Mouse (Mus musculus): ENCODE results near the gene Smtnl1. TPM values are rescaled to one million over a fixed set of nuclear protein-coding genes. Genes with fewer than 3 reads are reported as not detected.
A peak's percentile ranks its signal among the peaks of the same experiment; 100 is the strongest.

The Smtnl1 gene
- polyA plus RNA-seq, 1 experiment from 2014 or later = not detected

DNA sequence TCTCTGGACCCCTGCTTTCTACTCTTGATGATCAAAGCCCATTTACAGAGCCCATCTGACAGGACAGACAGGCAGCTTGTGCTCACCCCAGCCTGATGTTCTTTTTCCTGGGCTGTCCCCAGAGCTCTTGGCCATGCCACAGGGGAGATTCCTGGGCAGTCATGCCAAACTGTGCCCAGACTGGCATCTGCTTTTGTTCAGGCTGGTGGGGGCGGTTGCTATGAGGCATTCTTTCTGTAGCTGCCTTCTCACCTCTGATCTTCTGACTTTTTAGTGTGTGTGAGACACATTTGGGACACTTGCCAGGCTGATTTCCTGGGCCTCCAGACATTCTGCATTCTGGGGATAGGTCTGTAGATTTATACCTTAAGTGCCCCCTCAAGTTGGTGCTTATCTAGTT lies 36.1 kb upstream of the Smtnl1 start:
- Histone ChIP-seq H3K4me2 (ENCODE audit: low read depth, low read length, severe bottlenecking) (no peak overlapping the region), H3K4me1 (replicated peaks; ENCODE audit: control insufficient read depth, insufficient read depth, low read length) (no peaks in the 10 kb centered on the region), H3K27ac (ENCODE audit: low read depth, low read length) (no peak overlapping the region), H3K9ac (ENCODE audit: low read length) (no peak overlapping the region), H3K27me3 (ENCODE audit: control insufficient read depth, insufficient read depth, low read length) (no peaks in the 10 kb centered on the region), H3K4me3 (ENCODE audit: low read depth, low read length) (no peak overlapping the region), H3K36me3 (ENCODE audit: control insufficient read depth, insufficient read depth, low read length) (no peaks in the 10 kb centered on the region; the same call in 1 of the 2 replicates), H3K9me3 (ENCODE audit: control insufficient read depth, low read length) (no peaks in the 10 kb centered on the region)
- no peak for DNase-seq (ENCODE audit: low spot score)
- 85% methylated on average over 1 of the region's 1 CpGs for WGBS
- ATAC-seq (replicated peaks; ENCODE audit: low FRiP score) = no peak

GRCm38 (mm10) chr2:84855732-84856131 lies 33.3 kb upstream of the Smtnl1 start:
- peaks cover 4% of the 10 kb centered on the region for H3K4me1 ChIP-seq (replicated peaks; ENCODE audit: control insufficient read depth, insufficient read depth, low read length)
- H3K9ac ChIP-seq (ENCODE audit: low read length) = no peak overlapping the region
- H3K4me3 ChIP-seq (ENCODE audit: low read depth, low read length) = no peak overlapping the region
- H3K27me3 ChIP-seq (ENCODE audit: control insufficient read depth, insufficient read depth, low read length) = no peaks in the 10 kb centered on the region
- H3K9me3 ChIP-seq (ENCODE audit: control insufficient read depth, low read length) = no peaks in the 10 kb centered on the region
- H3K36me3 ChIP-seq (ENCODE audit: control insufficient read depth, insufficient read depth, low read length) = no peaks in the 10 kb centered on the region; the same call in 1 of the 2 replicates
- H3K27ac ChIP-seq (ENCODE audit: low read depth, low read length) = no peak overlapping the region
- ATAC-seq (replicated peaks; ENCODE audit: low FRiP score) (peak; percentile 70), DNase-seq (ENCODE audit: low spot score) (peak; percentile 64)
- no peak overlapping the region for H3K4me2 ChIP-seq (ENCODE audit: low read depth, low read length, severe bottlenecking)
- 82% methylated on average over 2 of the region's 2 CpGs for WGBS

- Histone ChIP-seq H3K27me3 (ENCODE audit: control insufficient read depth, insufficient read depth, low read length) (no peaks in the 10 kb centered on the region), H3K9me3 (ENCODE audit: control insufficient read depth, low read length) (no peaks in the 10 kb centered on the region), H3K9ac (ENCODE audit: low read length) (no peak overlapping the region), H3K4me3 (ENCODE audit: low read depth, low read length) (no peak overlapping the region), H3K36me3 (ENCODE audit: control insufficient read depth, insufficient read depth, low read length) (no peaks in the 10 kb centered on the region; the same call in 1 of the 2 replicates), H3K27ac (ENCODE audit: low read depth, low read length) (no peak overlapping the region), H3K4me2 (ENCODE audit: low read depth, low read length, severe bottlenecking) (no peak overlapping the region), H3K4me1 (replicated peaks; ENCODE audit: control insufficient read depth, insufficient read depth, low read length) (peaks cover 4% of the 10 kb centered on the region)
- ATAC-seq (replicated peaks; ENCODE audit: low FRiP score) (peak; percentile 56; the same call in 1 of the 2 replicates), DNase-seq (ENCODE audit: low spot score) (no peak)
- WGBS = 30% methylated on average over 23 of the region's 23 CpGs
Measured at GRCm38 (mm10) chr2:84851130-84852040, 28.9 kb upstream of the Smtnl1 start.

- no peak for ATAC-seq (replicated peaks; ENCODE audit: low FRiP score)
- DNase-seq (ENCODE audit: low spot score) = no peak
- H3K27ac ChIP-seq (ENCODE audit: low read depth, low read length) = no peak overlapping the region
- H3K9me3 ChIP-seq (ENCODE audit: control insufficient read depth, low read length) = no peaks in the 10 kb centered on the region
- no peak overlapping the region for H3K4me3 ChIP-seq (ENCODE audit: low read depth, low read length)
- no peak overlapping the region for H3K9ac ChIP-seq (ENCODE audit: low read length)
- no peaks in the 10 kb centered on the region; the same call in 1 of the 2 replicates for H3K36me3 ChIP-seq (ENCODE audit: control insufficient read depth, insufficient read depth, low read length)
- no peak overlapping the region for H3K4me2 ChIP-seq (ENCODE audit: low read depth, low read length, severe bottlenecking)
- H3K27me3 ChIP-seq (ENCODE audit: control insufficient read depth, insufficient read depth, low read length) = no peaks in the 10 kb centered on the region
- peaks cover 4% of the 10 kb centered on the region for H3K4me1 ChIP-seq (replicated peaks; ENCODE audit: control insufficient read depth, insufficient read depth, low read length)
- 63% methylated on average over 7 of the region's 7 CpGs for WGBS
Measured at GRCm38 (mm10) chr2:84850407-84851129, 28.1 kb upstream of the Smtnl1 start.

GRCm38 (mm10) chr2:84845226-84845625 lies 22.8 kb upstream of the Smtnl1 start:
- DNase-seq (ENCODE audit: low spot score) (no peak), ATAC-seq (replicated peaks; ENCODE audit: low FRiP score) (no peak)
- Histone ChIP-seq H3K4me3 (ENCODE audit: low read depth, low read length) (no peak overlapping the region), H3K4me1 (replicated peaks; ENCODE audit: control insufficient read depth, insufficient read depth, low read length) (peaks cover 3% of the 10 kb centered on the region; the same call in 1 of the 2 replicates), H3K27me3 (ENCODE audit: control insufficient read depth, insufficient read depth, low read length) (no peaks in the 10 kb centered on the region), H3K27ac (ENCODE audit: low read depth, low read length) (no peak overlapping the region), H3K9me3 (ENCODE audit: control insufficient read depth, low read length) (no peaks in the 10 kb centered on the region), H3K4me2 (ENCODE audit: low read depth, low read length, severe bottlenecking) (no peak overlapping the region), H3K36me3 (ENCODE audit: control insufficient read depth, insufficient read depth, low read length) (no peaks in the 10 kb centered on the region), H3K9ac (ENCODE audit: low read length) (no peak overlapping the region)
- 82% methylated on average over 1 of the region's 1 CpGs for WGBS

- H3K27me3 ChIP-seq (ENCODE audit: control insufficient read depth, insufficient read depth, low read length) = no peaks in the 10 kb centered on the region; the same call in 1 of the 2 replicates
- 88% methylated on average over 6 of the region's 6 CpGs for WGBS
- no peak overlapping the region for H3K4me3 ChIP-seq (ENCODE audit: low read depth, low read length)
- ATAC-seq (replicated peaks; ENCODE audit: low FRiP score) (no peak), DNase-seq (ENCODE audit: low spot score) (no peak)
- H3K9ac ChIP-seq (ENCODE audit: low read length) = no peak overlapping the region
- H3K36me3 ChIP-seq (ENCODE audit: control insufficient read depth, insufficient read depth, low read length) = no peaks in the 10 kb centered on the region
- no peak overlapping the region for H3K27ac ChIP-seq (ENCODE audit: low read depth, low read length)
- no peaks in the 10 kb centered on the region for H3K9me3 ChIP-seq (ENCODE audit: control insufficient read depth, low read length)
- peaks cover 7% of the 10 kb centered on the region; the same call in 1 of the 2 replicates for H3K4me1 ChIP-seq (replicated peaks; ENCODE audit: control insufficient read depth, insufficient read depth, low read length)
- no peak overlapping the region for H3K4me2 ChIP-seq (ENCODE audit: low read depth, low read length, severe bottlenecking)
Measured at GRCm38 (mm10) chr2:84843654-84844053, 21.2 kb upstream of the Smtnl1 start.

- no peak for DNase-seq (ENCODE audit: low spot score)
- H3K36me3 ChIP-seq (ENCODE audit: control insufficient read depth, insufficient read depth, low read length) = no peaks in the 10 kb centered on the region
- peaks cover 5% of the 10 kb centered on the region; the same call in 1 of the 2 replicates for H3K27me3 ChIP-seq (ENCODE audit: control insufficient read depth, insufficient read depth, low read length)
- no peak overlapping the region for H3K27ac ChIP-seq (ENCODE audit: low read depth, low read length)
- H3K4me1 ChIP-seq (replicated peaks; ENCODE audit: control insufficient read depth, insufficient read depth, low read length) = peaks cover 7% of the 10 kb centered on the region; the same call in 1 of the 2 replicates
- H3K9ac ChIP-seq (ENCODE audit: low read length) = no peak overlapping the region
- no peaks in the 10 kb centered on the region for H3K9me3 ChIP-seq (ENCODE audit: control insufficient read depth, low read length)
- no peak for ATAC-seq (replicated peaks; ENCODE audit: low FRiP score)
- H3K4me2 ChIP-seq (ENCODE audit: low read depth, low read length, severe bottlenecking) = peak overlapping the region; percentile 96
- H3K4me3 ChIP-seq (ENCODE audit: low read depth, low read length) = peak overlapping the region; percentile 68; the same call in 1 of the 2 replicates
Measured at GRCm38 (mm10) chr2:84841905-84842304, 19.5 kb upstream of the Smtnl1 start.

DNA sequence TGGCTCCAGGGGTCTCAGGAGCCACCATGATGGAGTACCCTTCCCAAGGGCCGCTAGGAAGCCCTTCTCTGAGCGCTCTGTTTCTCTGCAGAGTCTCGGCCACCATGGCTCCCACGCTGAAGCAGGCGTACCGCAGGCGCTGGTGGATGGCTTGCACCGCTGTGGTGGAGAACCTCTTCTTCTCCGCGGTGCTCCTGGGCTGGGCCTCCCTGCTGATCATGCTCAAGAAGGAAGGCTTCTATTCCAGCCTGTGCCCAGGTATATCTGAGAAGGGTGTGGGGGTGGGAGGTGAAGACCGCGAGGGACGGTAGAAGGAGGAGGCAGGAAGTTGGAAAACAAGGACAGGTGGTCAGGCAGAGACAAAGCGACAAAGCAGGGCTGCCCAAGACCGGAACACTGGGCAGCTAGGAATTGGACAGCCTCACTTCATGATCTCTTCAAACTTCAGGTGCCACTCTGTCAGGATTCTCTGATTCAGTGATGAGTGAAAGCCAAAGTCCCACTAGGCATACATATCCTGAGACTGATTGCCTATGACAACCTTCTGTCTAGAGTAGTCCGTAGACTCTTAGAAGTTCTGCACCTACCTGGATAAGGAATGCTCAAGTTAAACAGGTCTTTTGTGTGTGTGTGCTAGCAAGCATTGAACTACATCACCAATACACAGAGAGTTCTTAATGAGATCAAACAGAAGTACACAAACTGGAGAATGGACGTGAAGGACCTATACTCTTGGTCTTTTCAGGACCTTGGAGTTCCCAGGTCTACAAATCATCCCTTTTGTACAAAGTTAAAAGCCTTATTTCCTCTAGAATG lies 18.5 kb upstream of the Smtnl1 start:
- Histone ChIP-seq H3K27ac (ENCODE audit: low read depth, low read length) (peak overlapping the region; percentile 74), H3K4me3 (ENCODE audit: low read depth, low read length) (peak overlapping the region; percentile 68), H3K4me2 (ENCODE audit: low read depth, low read length, severe bottlenecking) (peak overlapping the region; percentile 96), H3K4me1 (replicated peaks; ENCODE audit: control insufficient read depth, insufficient read depth, low read length) (peaks cover 7% of the 10 kb centered on the region; the same call in 1 of the 2 replicates), H3K27me3 (ENCODE audit: control insufficient read depth, insufficient read depth, low read length) (peaks cover 5% of the 10 kb centered on the region; the same call in 1 of the 2 replicates), H3K9me3 (ENCODE audit: control insufficient read depth, low read length) (no peaks in the 10 kb centered on the region), H3K9ac (ENCODE audit: low read length) (peak overlapping the region; percentile 89), H3K36me3 (ENCODE audit: control insufficient read depth, insufficient read depth, low read length) (no peaks in the 10 kb centered on the region)
- ATAC-seq (replicated peaks; ENCODE audit: low FRiP score) = no peak; the same call in 1 of the 2 replicates
- DNase-seq (ENCODE audit: low spot score) = no peak
- WGBS = 6% methylated on average over 17 of the region's 17 CpGs

Data from forebrain, embryonic 11.5 days (tissue).